Mouse (Mus musculus) kidney, postnatal 36 days (tissue): ENCODE results near the gene Zfp990.
A peak's percentile ranks its signal among the peaks of the same experiment; 100 is the strongest.
"Not testable (repeated sequence)": the region's sequence is repeated elsewhere in the genome, so short reads cannot be mapped to it uniquely, and the experiment has no call there.

Experiments
- DNase-seq, 2 experiments: peaks; one replicate each; pipeline ENCODE4 v3.0.0; 2021 to 2022; ENCODE audit warnings: mixed read lengths in 2 of 2

Gene Zfp990

GRCm38 (mm10) chr4:145510459-145510858, at the start of gene Zfp990:
TSS of gene Zfp990 (plus strand) at chr4:145510759.
- not testable (repeated sequence) for DNase-seq

- peak in 1 of 2 experiments; percentile 32 for DNase-seq
Measured at GRCm38 (mm10) chr4:145463553-145464253, 46.9 kb upstream of the Zfp990 start.

- no peak for DNase-seq
Measured at GRCm38 (mm10) chr4:145478128-145478527, 32.4 kb upstream of the Zfp990 start.

GRCm38 (mm10) chr4:145480699-145481098, 29.9 kb upstream of the Zfp990 start:
- not testable (repeated sequence) for DNase-seq

GRCm38 (mm10) chr4:145489396-145489795, 21.2 kb upstream of the Zfp990 start:
- no peak for DNase-seq

- DNase-seq: no peak
Measured at GRCm38 (mm10) chr4:145492132-145492531, 18.4 kb upstream of the Zfp990 start.

GRCm38 (mm10) chr4:145493316-145493715, 17.2 kb upstream of the Zfp990 start:
- DNase-seq: not testable (repeated sequence)

- not testable (repeated sequence) for DNase-seq
Measured at GRCm38 (mm10) chr4:145514637-145515036, 4.1 kb downstream of the Zfp990 start.

- not testable (repeated sequence) for DNase-seq
Measured at GRCm38 (mm10) chr4:145515776-145516565, 5.4 kb downstream of the Zfp990 start.

GRCm38 (mm10) chr4:145517391-145517790, 6.8 kb downstream of the Zfp990 start:
- not testable (repeated sequence) for DNase-seq

GRCm38 (mm10) chr4:145543861-145544260, 33.3 kb downstream of the Zfp990 start:
- DNase-seq: not testable (repeated sequence)

- DNase-seq: not testable (repeated sequence)
Measured at GRCm38 (mm10) chr4:145545106-145545505, 34.5 kb downstream of the Zfp990 start.

- DNase-seq: not testable (repeated sequence)
Measured at GRCm38 (mm10) chr4:145545734-145546349, 35.3 kb downstream of the Zfp990 start.

GRCm38 (mm10) chr4:145546477-145546876, 35.9 kb downstream of the Zfp990 start:
- DNase-seq: not testable (repeated sequence)

- DNase-seq: no peak
Measured at GRCm38 (mm10) chr4:145556680-145557079, 46.1 kb downstream of the Zfp990 start.

- no peak for DNase-seq
Measured at GRCm38 (mm10) chr4:145559505-145560099, 49.0 kb downstream of the Zfp990 start.

GRCm38 (mm10) chr4:145564111-145564821, 53.7 kb downstream of the Zfp990 start:
- no peak for DNase-seq

GRCm38 (mm10) chr4:145570461-145570860, 59.9 kb downstream of the Zfp990 start:
- DNase-seq: not testable (repeated sequence)

- DNase-seq: not testable (repeated sequence)
Measured at GRCm38 (mm10) chr4:145576623-145577022, 66.1 kb downstream of the Zfp990 start.

- not testable (repeated sequence) for DNase-seq
Measured at GRCm38 (mm10) chr4:145580333-145580732, 69.8 kb downstream of the Zfp990 start.

- DNase-seq: not testable (repeated sequence)
Measured at GRCm38 (mm10) chr4:145585078-145585477, 74.5 kb downstream of the Zfp990 start, which contains the start of gene Gm13212. TSS of gene Gm13212 (plus strand) at chr4:145585166.

GRCm38 (mm10) chr4:145586046-145586445, 75.5 kb downstream of the Zfp990 start:
- not testable (repeated sequence) for DNase-seq
